8 mouse cellular contexts compared by ENCODE assay signal in genomic region chr15:77152336-77153087, GRCm38 (mm10).
DNase-seq lines count a peak whose midpoint lies in the region; ATAC-seq and TF ChIP-seq lines count a peak whose summit lies in the region.

No protein-coding gene starts in this region.

- no peaks in the 10 kb centered on the region for H3K9me3 ChIP-seq in forebrain, embryonic 15.5 days
- H3K9me3 ChIP-seq in midbrain, embryonic 13.5 days = no peaks in the 10 kb centered on the region

- no peaks in the 10 kb centered on the region for H3K36me3 ChIP-seq in forebrain, embryonic 15.5 days
- no peaks in the 10 kb centered on the region for H3K36me3 ChIP-seq in midbrain, embryonic 13.5 days

- H3K27me3 ChIP-seq in forebrain, embryonic 15.5 days = no peaks in the 10 kb centered on the region
- no peaks in the 10 kb centered on the region for H3K27me3 ChIP-seq in midbrain, embryonic 13.5 days

- peak; percentile 42 for DNase-seq in left cerebral cortex, adult 11 months (ENCODE audit: low spot score)
- DNase-seq in left cerebral cortex, adult 8-10 months (ENCODE audit: low spot score in 2 of 2) = no peak
- DNase-seq in brain, embryonic 14.5 days (ENCODE audit: low read depth) = peak; percentile 65
- peak; percentile 35 to 47 for DNase-seq in kidney, postnatal 4 days
- no peak for DNase-seq in ovary, postnatal 36 days (ENCODE audit: low spot score)
- DNase-seq in B cell, adult 2 months = no peak

- ATAC-seq in forebrain, embryonic 15.5 days (replicated peaks) = no peak
- no peak for ATAC-seq in midbrain, embryonic 13.5 days

- peak overlapping the region; percentile 61 for H3K4me3 ChIP-seq in forebrain, embryonic 15.5 days
- peak overlapping the region; percentile 70 for H3K4me3 ChIP-seq in midbrain, embryonic 13.5 days (replicated peaks)

- peak overlapping the region; percentile 96 for H3K27ac ChIP-seq in forebrain, embryonic 15.5 days (replicated peaks)
- peak overlapping the region; percentile 98 for H3K27ac ChIP-seq in midbrain, embryonic 13.5 days

- peak overlapping the region; percentile 79 for H3K9ac ChIP-seq in forebrain, embryonic 15.5 days (replicated peaks)
- H3K9ac ChIP-seq in midbrain, embryonic 13.5 days (replicated peaks) = peak overlapping the region; percentile 82

- H3K4me1 ChIP-seq in forebrain, embryonic 15.5 days = peaks cover 60% of the 10 kb centered on the region
- H3K4me1 ChIP-seq in midbrain, embryonic 13.5 days (replicated peaks) = peaks cover 59% of the 10 kb centered on the region

- TF ChIP-seq CTCF in brain, embryonic 14.5 days (IDR thresholded peaks at IDR 0.05; ENCODE audit: borderline replicate concordance, extremely low read depth, insufficient read depth, insufficient read length) = peak; percentile 21; the same call in 1 of the 2 replicates

- peak overlapping the region; percentile 57 for H3K4me2 ChIP-seq in forebrain, embryonic 15.5 days (replicated peaks)
- peak overlapping the region; percentile 93 for H3K4me2 ChIP-seq in midbrain, embryonic 13.5 days (replicated peaks)

- WGBS in forebrain, embryonic 15.5 days = 2% methylated on average over 19 of the region's 19 CpGs
- 2% methylated on average over 19 of the region's 19 CpGs for WGBS in midbrain, embryonic 13.5 days

- no peak for TF ChIP-seq POLR2A in brain, embryonic 14.5 days (IDR thresholded peaks at IDR 0.05; ENCODE audit: borderline replicate concordance, extremely low read depth, insufficient read depth, insufficient read length, poor library complexity, severe bottlenecking)

Comparison
In these comparisons a context has a peak if more than half of its experiments do, and no peak if none do; other contexts are left out.
1. DNase-seq: peak in left cerebral cortex, adult 11 months (single experiment), brain, embryonic 14.5 days (single experiment) and kidney, postnatal 4 days (2 of 2); none in left cerebral cortex, adult 8-10 months (0 of 2), ovary, postnatal 36 days (single experiment) and B cell, adult 2 months (0 of 2).